Mouse (Mus musculus): ENCODE results near the gene Macrod2.

DNA sequence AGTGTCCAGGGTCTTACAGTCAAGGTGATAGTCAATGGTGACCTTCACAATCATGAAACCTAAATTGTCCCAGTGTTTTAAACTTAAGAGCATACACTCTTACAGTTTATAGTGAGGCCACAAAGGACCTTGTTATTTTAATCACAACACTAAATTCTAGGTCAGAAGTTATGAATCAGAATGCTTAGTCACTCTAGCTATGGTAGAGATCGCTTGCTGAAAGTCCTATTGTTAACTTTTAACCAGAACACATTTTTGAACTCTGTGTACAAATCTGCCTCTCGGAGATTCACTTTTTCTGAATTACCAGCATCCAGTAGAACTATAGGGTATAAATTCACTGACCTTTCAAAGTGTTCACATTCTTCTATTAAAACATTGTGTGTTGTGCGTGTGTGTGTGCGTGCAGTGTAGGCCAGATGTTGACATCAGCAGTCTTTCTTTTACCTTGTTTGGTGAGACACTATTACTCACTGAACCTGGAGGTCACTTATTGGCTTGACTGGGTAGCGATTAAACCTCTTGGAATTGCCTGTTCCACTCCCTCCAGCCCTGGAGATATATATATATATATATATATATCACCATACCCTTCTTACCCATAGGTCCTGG, 452.8 kb downstream of the Macrod2 start:
- no peak for TF ChIP-seq CTCF (IDR thresholded peaks at IDR 0.05; ENCODE audit: low read depth)
- TF ChIP-seq EP300 (IDR thresholded peaks at IDR 0.05; ENCODE audit: low read depth) = no peak
